In genomic region chr19:5823266-5823839, GRCm38 (mm10) we compare ENCODE assay signal across 8 mouse cellular contexts. TPM values are rescaled to one million over a fixed set of nuclear protein-coding genes. Genes with fewer than 3 reads are reported as not detected.
DNase-seq lines count a peak whose midpoint lies in the region; ATAC-seq and TF ChIP-seq lines count a peak whose summit lies in the region.

No protein-coding gene starts in this region.

- peak; percentile 16; the same call in 1 of the 2 replicates for ATAC-seq in heart, postnatal 0 days (ENCODE audit: insufficient read depth, low read depth)
- peak; percentile 77 for ATAC-seq in liver, embryonic 13.5 days (ENCODE audit: low read depth)

- no peaks in the 10 kb centered on the region for H3K9me3 ChIP-seq in heart, postnatal 0 days (replicated peaks; ENCODE audit: control insufficient read depth, low read length)
- no peaks in the 10 kb centered on the region for H3K9me3 ChIP-seq in liver, embryonic 13.5 days (replicated peaks)

- TF ChIP-seq CTCF in heart, postnatal 0 days (IDR thresholded peaks at IDR 0.05; ENCODE audit: low read depth): no peak

- DNase-seq in kidney, adult 18-20 months: peak; percentile 38
- no peak for DNase-seq in kidney, adult 9 months
- peak; percentile 78 for DNase-seq in heart, postnatal 0 days (ENCODE audit: low spot score)
- peak; percentile 48 for DNase-seq in liver, embryonic 13.5 days
- peak; percentile 74 for DNase-seq in retina, postnatal 1 day
- DNase-seq in gastrocnemius, adult 8-10 months (ENCODE audit: low spot score in 2 of 2): no peak
- DNase-seq in urinary bladder, postnatal 10 days (ENCODE audit: low spot score): no peak

- 21% methylated on average over 9 of the region's 9 CpGs for WGBS in heart, postnatal 0 days
- 36% methylated on average over 9 of the region's 9 CpGs for WGBS in liver, embryonic 13.5 days (ENCODE audit: insufficient replicate concordance)

- peak overlapping the region; percentile 29 for H3K4me3 ChIP-seq in brown adipose tissue, adult 24 weeks (ENCODE audit: insufficient read depth, low read depth, low read length)
- no peak overlapping the region for H3K4me3 ChIP-seq in heart, postnatal 0 days (ENCODE audit: low read depth, low read length)
- H3K4me3 ChIP-seq in liver, embryonic 13.5 days (replicated peaks): no peak overlapping the region

- peaks cover 26% of the 10 kb centered on the region for H3K4me1 ChIP-seq in brown adipose tissue, adult 24 weeks (ENCODE audit: control insufficient read depth, insufficient read depth, insufficient read length, low read length)
- H3K4me1 ChIP-seq in heart, postnatal 0 days (ENCODE audit: control insufficient read depth, insufficient read depth): peaks cover 66% of the 10 kb centered on the region
- H3K4me1 ChIP-seq in liver, embryonic 13.5 days (replicated peaks): peaks cover 64% of the 10 kb centered on the region

- H3K4me2 ChIP-seq in heart, postnatal 0 days (ENCODE audit: low read depth, low read length): peak overlapping the region; percentile 31; the same call in 1 of the 2 replicates
- peak overlapping the region; percentile 26; the same call in 1 of the 2 replicates for H3K4me2 ChIP-seq in liver, embryonic 13.5 days

- no peaks in the 10 kb centered on the region for H3K27me3 ChIP-seq in heart, postnatal 0 days (ENCODE audit: control insufficient read depth, insufficient read depth, low read length)
- no peaks in the 10 kb centered on the region for H3K27me3 ChIP-seq in liver, embryonic 13.5 days

- no peak overlapping the region; the same call in 1 of the 2 replicates for H3K9ac ChIP-seq in heart, postnatal 0 days (replicated peaks; ENCODE audit: low read depth, low read length)
- peak overlapping the region; percentile 34; the same call in 1 of the 2 replicates for H3K9ac ChIP-seq in liver, embryonic 13.5 days

- H3K27ac ChIP-seq in brown adipose tissue, adult 24 weeks (replicated peaks; ENCODE audit: low read depth, low read length): peak overlapping the region; percentile 55
- peak overlapping the region; percentile 92 for H3K27ac ChIP-seq in heart, postnatal 0 days (ENCODE audit: low read depth)
- peak overlapping the region; percentile 76 for H3K27ac ChIP-seq in liver, embryonic 13.5 days

- H3K36me3 ChIP-seq in heart, postnatal 0 days (replicated peaks; ENCODE audit: control insufficient read depth, insufficient read depth, low read length): 0 out of 2 replicates have a peak, but pooled peaks cover 9% of the 10 kb centered on the region
- peaks cover 6% of the 10 kb centered on the region; the same call in 1 of the 2 replicates for H3K36me3 ChIP-seq in liver, embryonic 13.5 days

- TF ChIP-seq EP300 in heart, postnatal 0 days (IDR thresholded peaks at IDR 0.05; ENCODE audit: low read depth): no peak

RNA-seq across cellular contexts. Expression of gene Frmd8, which starts 51.7 kb away (rescaled TPM):
- polyA plus RNA-seq in brown adipose tissue, adult 24 weeks (2012; ENCODE audit: insufficient read depth, insufficient read length, missing spikeins): 6.6 and 7.0 TPM in 2 replicates
- 29.1 and 53.8 TPM in 2 replicates for total RNA-seq in heart, postnatal 0 days (2014; rRNA removed; ENCODE audit: low replicate concordance)
- 12.8 and 14.9 TPM in 2 replicates for polyA plus RNA-seq in heart, postnatal 0 days (2015; fragmentation: Nextera tagmentation; extraction: Ambion mirVana)
- polyA plus RNA-seq in liver, embryonic 13.5 days (2015; fragmentation: Nextera tagmentation; extraction: Ambion mirVana): 13.9 and 15.8 TPM in 2 replicates
- 1 to 10 TPM; 2.7 to 4.5 (median 3.0) TPM for total RNA-seq in gastrocnemius, adult 8-10 months (2022)

RNA-seq across cellular contexts. Expression of gene Scyl1, which starts 52.1 kb away (rescaled TPM):
- 49.2 and 54.3 TPM in 2 replicates for polyA plus RNA-seq in brown adipose tissue, adult 24 weeks (2012; ENCODE audit: insufficient read depth, insufficient read length, missing spikeins)
- 78.0 and 82.4 TPM in 2 replicates for total RNA-seq in heart, postnatal 0 days (2014; rRNA removed; ENCODE audit: low replicate concordance)
- 46.1 and 47.1 TPM in 2 replicates for polyA plus RNA-seq in heart, postnatal 0 days (2015; fragmentation: Nextera tagmentation; extraction: Ambion mirVana)
- 25.2 and 27.5 TPM in 2 replicates for polyA plus RNA-seq in liver, embryonic 13.5 days (2015; fragmentation: Nextera tagmentation; extraction: Ambion mirVana)
- total RNA-seq in gastrocnemius, adult 8-10 months (2022): 10 to 100 TPM; 71.4 to 91.0 (median 82.6) TPM

RNA-seq across cellular contexts. Expression of gene Slc25a45, which starts 54.3 kb away (rescaled TPM):
- polyA plus RNA-seq in brown adipose tissue, adult 24 weeks (2012; ENCODE audit: insufficient read depth, insufficient read length, missing spikeins): 2.3 and 2.4 TPM in 2 replicates
- total RNA-seq in heart, postnatal 0 days (2014; rRNA removed; ENCODE audit: low replicate concordance): 3.1 and 4.8 TPM in 2 replicates
- polyA plus RNA-seq in heart, postnatal 0 days (2015; fragmentation: Nextera tagmentation; extraction: Ambion mirVana): 2.8 and 2.9 TPM in 2 replicates
- polyA plus RNA-seq in liver, embryonic 13.5 days (2015; fragmentation: Nextera tagmentation; extraction: Ambion mirVana): 5.7 and 6.8 TPM in 2 replicates
- total RNA-seq in gastrocnemius, adult 8-10 months (2022): 1 to 10 TPM in 3 of 4 experiments, under 1 TPM in 1; 0.80 to 1.3 (median 1.1) TPM

Comparison
In these comparisons a context has a peak if more than half of its experiments do, and no peak if none do; other contexts are left out.
1. DNase-seq: peak in kidney, adult 18-20 months (single experiment), heart, postnatal 0 days (single experiment), liver, embryonic 13.5 days (single experiment) and retina, postnatal 1 day (single experiment); none in kidney, adult 9 months (single experiment), gastrocnemius, adult 8-10 months (0 of 2) and urinary bladder, postnatal 10 days (single experiment).
2. Peak in every context shown above with its lines, with median percentiles within 50 percentile points of each other: H3K27ac ChIP-seq.